Mouse (Mus musculus): ENCODE data around the gene D1Ertd622e. TPM values are rescaled to one million over a fixed set of nuclear protein-coding genes. Genes with fewer than 3 reads are reported as not detected.

The D1Ertd622e gene
- polyA plus RNA-seq, 1 experiment from 2014 or later: 13.2 TPM

DNA sequence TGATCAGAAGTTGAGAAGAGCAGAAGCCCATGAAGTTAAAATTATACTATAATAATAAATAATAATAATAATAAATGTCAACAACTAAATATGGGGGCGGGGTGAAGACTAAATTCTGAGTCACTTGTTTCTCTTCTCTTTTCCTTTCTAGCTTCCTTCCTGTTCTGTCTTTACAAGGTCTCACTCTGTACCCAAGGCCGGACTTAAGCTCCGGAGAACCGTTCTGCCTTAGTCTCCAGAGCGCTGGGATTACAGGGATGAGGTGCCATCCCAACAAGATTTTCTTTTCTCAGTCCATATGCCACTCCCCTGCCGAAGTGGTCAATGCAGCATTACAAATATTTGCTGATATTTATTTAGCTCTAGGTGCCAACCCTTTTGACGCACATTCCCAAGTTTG lies 450 bp upstream of the D1Ertd622e start:
- TF ChIP-seq CTCF (IDR thresholded peaks at IDR 0.05): no peak
- TF ChIP-seq EP300 (IDR thresholded peaks at IDR 0.05): no peak
- ATAC-seq (no peak), DNase-seq (ENCODE audit: low spot score) (peak; percentile 54)
- no peaks in the 10 kb centered on the region for H3K9me3 ChIP-seq (ENCODE audit: low read length)
- peak overlapping the region; percentile 58; the same call in 1 of the 2 replicates for H3K9ac ChIP-seq (replicated peaks; ENCODE audit: low read depth)
- H3K4me1 ChIP-seq (ENCODE audit: insufficient read depth, low read depth, low read length): peaks cover 4% of the 10 kb centered on the region; the same call in 1 of the 2 replicates
- WGBS: 10% methylated on average over 7 of the region's 7 CpGs
- H3K36me3 ChIP-seq (ENCODE audit: insufficient read depth, low read length): no peaks in the 10 kb centered on the region
- peak overlapping the region; percentile 85 for H3K4me3 ChIP-seq (ENCODE audit: low read depth, low read length)
- H3K27ac ChIP-seq (ENCODE audit: low read length): peak overlapping the region; percentile 83
- no peaks in the 10 kb centered on the region for H3K27me3 ChIP-seq (replicated peaks; ENCODE audit: insufficient read depth, low read length)
- H3K4me2 ChIP-seq (replicated peaks; ENCODE audit: low read depth, low read length): peak overlapping the region; percentile 98

DNA sequence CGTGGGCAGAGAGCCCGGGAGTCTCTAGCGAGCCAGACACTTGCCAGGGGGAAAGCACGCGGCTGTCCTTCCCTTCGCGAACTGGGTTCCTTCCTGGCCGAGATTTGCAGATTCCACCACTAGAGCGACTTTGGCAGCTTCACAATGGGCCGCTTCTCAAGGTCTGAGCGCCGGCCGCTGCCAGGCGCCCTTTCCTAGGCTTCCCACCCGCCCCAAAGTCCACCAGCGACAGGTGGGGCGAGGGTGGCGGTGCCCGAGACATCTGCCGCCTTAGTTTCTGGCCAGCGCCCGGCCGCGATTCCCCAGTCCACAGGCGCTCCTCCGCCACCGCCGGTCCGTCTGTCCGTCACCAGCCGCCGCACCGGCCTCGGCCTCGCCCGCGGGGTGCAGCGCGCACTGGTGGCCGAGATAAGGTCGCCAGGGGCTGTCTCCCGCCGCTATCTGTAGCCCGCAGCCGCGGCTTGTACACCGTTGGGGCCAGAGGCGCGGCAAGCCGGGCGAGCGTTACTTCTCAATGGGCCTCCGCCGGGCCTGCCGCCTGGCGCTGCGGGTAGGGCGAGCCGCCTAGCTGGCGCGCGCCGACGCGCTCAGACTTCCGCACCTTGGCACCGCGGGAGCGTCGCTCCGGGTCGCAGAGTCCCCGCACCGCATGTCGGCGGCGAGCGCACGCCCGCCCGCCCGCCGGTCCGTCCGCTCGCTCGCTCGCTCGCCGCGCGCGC lies 1.0 kb downstream of the D1Ertd622e start:
- H3K4me1 ChIP-seq (ENCODE audit: insufficient read depth, low read depth, low read length): peaks cover 6% of the 10 kb centered on the region; the same call in 1 of the 2 replicates

DNA sequence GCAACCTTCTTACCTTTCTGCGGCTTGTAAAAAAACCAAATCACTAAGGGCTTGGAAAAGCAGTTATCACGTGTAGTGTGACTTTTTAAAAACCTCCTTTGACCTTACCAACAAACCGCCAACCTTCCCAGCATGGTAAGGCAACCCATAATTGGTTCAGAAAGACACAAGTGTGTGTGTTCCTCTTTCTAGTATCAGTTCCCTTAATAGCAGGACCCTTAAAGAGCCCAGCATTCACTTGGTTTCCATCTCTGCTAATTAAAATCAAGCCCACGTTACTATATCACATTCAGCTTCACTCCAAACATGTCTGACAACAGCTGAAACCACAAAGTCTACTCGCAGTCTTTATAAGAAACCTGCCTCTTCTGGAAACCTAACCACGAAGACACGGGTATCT lies 2.5 kb downstream of the D1Ertd622e start:
- peaks cover 6% of the 10 kb centered on the region; the same call in 1 of the 2 replicates for H3K4me1 ChIP-seq (ENCODE audit: insufficient read depth, low read depth, low read length)
- no peaks in the 10 kb centered on the region for H3K9me3 ChIP-seq (ENCODE audit: low read length)
- no peaks in the 10 kb centered on the region for H3K27me3 ChIP-seq (replicated peaks; ENCODE audit: insufficient read depth, low read length)
- no peaks in the 10 kb centered on the region for H3K36me3 ChIP-seq (ENCODE audit: insufficient read depth, low read length)
- 70% methylated on average over 7 of the region's 7 CpGs for WGBS
- peak overlapping the region; percentile 85; the same call in 1 of the 2 replicates for H3K4me3 ChIP-seq (ENCODE audit: low read depth, low read length)
- no peak overlapping the region for H3K9ac ChIP-seq (replicated peaks; ENCODE audit: low read depth)
- no peak for ATAC-seq
- TF ChIP-seq CTCF (IDR thresholded peaks at IDR 0.05) (no peak), EP300 (IDR thresholded peaks at IDR 0.05) (no peak)
- H3K4me2 ChIP-seq (replicated peaks; ENCODE audit: low read depth, low read length): peak overlapping the region; percentile 98; the same call in 1 of the 2 replicates
- H3K27ac ChIP-seq (ENCODE audit: low read length): no peak overlapping the region
- peak; percentile 17 for DNase-seq (ENCODE audit: low spot score)

More for the DNA sequence above, 1.0 kb downstream of the D1Ertd622e start:
- H3K9ac ChIP-seq (replicated peaks; ENCODE audit: low read depth): peak overlapping the region; percentile 58
- H3K27ac ChIP-seq (ENCODE audit: low read length): peak overlapping the region; percentile 83
- no peaks in the 10 kb centered on the region for H3K9me3 ChIP-seq (ENCODE audit: low read length)
- H3K4me3 ChIP-seq (ENCODE audit: low read depth, low read length): peak overlapping the region; percentile 85
- H3K36me3 ChIP-seq (ENCODE audit: insufficient read depth, low read length): no peaks in the 10 kb centered on the region
- TF ChIP-seq EP300 (IDR thresholded peaks at IDR 0.05) (no peak), CTCF (IDR thresholded peaks at IDR 0.05) (peak; percentile 50)
- peak overlapping the region; percentile 98 for H3K4me2 ChIP-seq (replicated peaks; ENCODE audit: low read depth, low read length)
- DNase-seq (ENCODE audit: low spot score): peak; percentile 83
- H3K27me3 ChIP-seq (replicated peaks; ENCODE audit: insufficient read depth, low read length): no peaks in the 10 kb centered on the region
- under 1% methylated on average over 56 of the region's 93 CpGs for WGBS
- ATAC-seq: peak; percentile 37

DNA sequence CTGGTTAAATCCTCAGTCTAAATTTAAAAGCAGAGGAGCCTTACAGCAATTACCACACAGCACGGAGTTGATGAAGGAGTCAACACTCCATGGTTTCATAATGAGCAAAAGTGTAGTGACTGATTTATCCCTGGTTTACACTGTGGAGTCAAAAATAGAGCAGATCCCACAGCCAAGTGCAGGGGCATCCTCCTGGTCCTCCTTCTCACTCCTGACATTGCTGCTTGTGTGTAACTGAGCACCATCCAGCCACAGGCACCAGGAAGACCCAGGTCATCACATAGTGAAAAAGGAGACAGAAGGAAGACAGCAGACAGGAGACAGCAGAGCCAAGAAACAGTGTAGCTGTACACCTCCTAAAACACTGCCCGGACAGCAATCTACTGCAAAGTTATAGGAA lies 4.1 kb downstream of the D1Ertd622e start:
- Histone ChIP-seq H3K4me1 (ENCODE audit: insufficient read depth, low read depth, low read length) (peaks cover 6% of the 10 kb centered on the region; the same call in 1 of the 2 replicates), H3K27ac (ENCODE audit: low read length) (no peak overlapping the region), H3K4me2 (replicated peaks; ENCODE audit: low read depth, low read length) (no peak overlapping the region), H3K9ac (replicated peaks; ENCODE audit: low read depth) (no peak overlapping the region), H3K9me3 (ENCODE audit: low read length) (no peaks in the 10 kb centered on the region), H3K36me3 (ENCODE audit: insufficient read depth, low read length) (no peaks in the 10 kb centered on the region), H3K27me3 (replicated peaks; ENCODE audit: insufficient read depth, low read length) (no peaks in the 10 kb centered on the region), H3K4me3 (ENCODE audit: low read depth, low read length) (no peak overlapping the region)
- WGBS: 73% methylated on average over 2 of the region's 2 CpGs
- DNase-seq (ENCODE audit: low spot score) (no peak), ATAC-seq (no peak)
- TF ChIP-seq EP300 (IDR thresholded peaks at IDR 0.05): no peak
- TF ChIP-seq CTCF (IDR thresholded peaks at IDR 0.05): no peak

DNA sequence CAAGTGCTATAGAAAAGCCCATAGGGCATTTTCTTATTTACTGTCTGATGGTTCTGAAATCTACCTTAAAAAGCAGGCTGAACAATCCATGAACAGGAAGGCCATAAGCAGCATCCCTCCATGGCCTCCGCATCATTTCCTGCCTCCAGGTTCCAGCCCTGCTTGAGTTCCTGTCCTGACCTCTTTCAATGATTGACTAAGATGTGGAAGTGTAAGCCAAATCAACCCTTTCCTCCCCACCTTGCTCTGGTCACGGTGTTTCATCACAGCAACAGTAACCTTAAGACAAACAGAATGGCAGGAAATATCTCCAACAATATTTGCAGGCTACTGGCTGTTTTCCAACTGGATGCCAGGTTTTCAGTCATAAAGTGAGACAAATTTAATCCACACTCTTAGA lies 4.7 kb downstream of the D1Ertd622e start:
- ATAC-seq (no peak), DNase-seq (ENCODE audit: low spot score) (peak; percentile 15)
- TF ChIP-seq EP300 (IDR thresholded peaks at IDR 0.05) (no peak), CTCF (IDR thresholded peaks at IDR 0.05) (no peak)
- peaks cover 6% of the 10 kb centered on the region; the same call in 1 of the 2 replicates for H3K4me1 ChIP-seq (ENCODE audit: insufficient read depth, low read depth, low read length)
- H3K27me3 ChIP-seq (replicated peaks; ENCODE audit: insufficient read depth, low read length): no peaks in the 10 kb centered on the region
- H3K9ac ChIP-seq (replicated peaks; ENCODE audit: low read depth): no peak overlapping the region
- H3K4me3 ChIP-seq (ENCODE audit: low read depth, low read length): no peak overlapping the region
- WGBS: 40% methylated on average over 2 of the region's 2 CpGs
- H3K36me3 ChIP-seq (ENCODE audit: insufficient read depth, low read length): no peaks in the 10 kb centered on the region
- H3K9me3 ChIP-seq (ENCODE audit: low read length): no peaks in the 10 kb centered on the region
- H3K4me2 ChIP-seq (replicated peaks; ENCODE audit: low read depth, low read length): no peak overlapping the region
- no peak overlapping the region for H3K27ac ChIP-seq (ENCODE audit: low read length)

DNA sequence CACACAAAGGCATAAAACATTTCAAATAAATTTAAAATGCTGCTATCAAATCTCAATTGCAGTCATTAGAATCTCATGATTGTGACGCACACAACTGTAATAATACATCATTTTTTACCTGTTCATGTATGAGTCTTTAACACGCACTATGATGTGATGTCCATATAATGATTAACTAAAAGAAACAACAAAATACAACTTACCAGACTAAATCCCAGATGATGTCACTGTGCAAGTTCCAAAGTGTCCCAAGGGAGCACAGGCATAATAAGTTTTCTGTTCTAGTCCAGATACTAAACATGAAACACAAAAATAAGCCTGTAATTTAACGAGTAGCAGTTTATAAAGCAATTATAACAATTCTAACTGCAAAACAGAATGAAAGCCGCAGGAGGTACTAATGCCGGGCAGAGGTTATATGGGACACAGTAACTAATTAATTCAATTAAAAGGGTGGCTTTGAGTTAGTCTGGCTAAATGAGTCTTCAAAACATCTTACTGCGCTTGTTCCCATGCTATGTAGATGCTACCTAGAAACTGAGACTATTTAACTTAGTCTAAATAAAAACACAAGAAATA lies 7.4 kb downstream of the D1Ertd622e start:
- H3K4me2 ChIP-seq (replicated peaks; ENCODE audit: low read depth, low read length): no peak overlapping the region
- no peaks in the 10 kb centered on the region for H3K27me3 ChIP-seq (replicated peaks; ENCODE audit: insufficient read depth, low read length)
- DNase-seq (ENCODE audit: low spot score) (no peak), ATAC-seq (no peak)
- 0 out of 2 replicates have a peak, but pooled peaks cover 2% of the 10 kb centered on the region for H3K4me1 ChIP-seq (ENCODE audit: insufficient read depth, low read depth, low read length)
- no peaks in the 10 kb centered on the region for H3K36me3 ChIP-seq (ENCODE audit: insufficient read depth, low read length)
- WGBS: 93% methylated on average over 6 of the region's 6 CpGs
- no peak overlapping the region for H3K4me3 ChIP-seq (ENCODE audit: low read depth, low read length)
- no peak for TF ChIP-seq CTCF (IDR thresholded peaks at IDR 0.05)
- no peak for TF ChIP-seq EP300 (IDR thresholded peaks at IDR 0.05)
- H3K9me3 ChIP-seq (ENCODE audit: low read length): no peaks in the 10 kb centered on the region
- H3K9ac ChIP-seq (replicated peaks; ENCODE audit: low read depth): no peak overlapping the region
- H3K27ac ChIP-seq (ENCODE audit: low read length): no peak overlapping the region

Data from lung, postnatal 0 days (tissue).